Mouse (Mus musculus) stomach, postnatal 0 days (tissue): ENCODE data around the gene Rnf166.

Experiments
- CTCF ChIP-seq: IDR thresholded peaks from 2 replicates; pipeline ENCODE4 v1.5.1; 2016; ENCODE audit warnings: antibody characterized with exemption, low read depth, mild to moderate bottlenecking, moderate library complexity
- EP300 ChIP-seq: optimal IDR thresholded peaks from 2 replicates; pipeline ENCODE3; 2016; ENCODE audit warnings: antibody characterized with exemption

DNA sequence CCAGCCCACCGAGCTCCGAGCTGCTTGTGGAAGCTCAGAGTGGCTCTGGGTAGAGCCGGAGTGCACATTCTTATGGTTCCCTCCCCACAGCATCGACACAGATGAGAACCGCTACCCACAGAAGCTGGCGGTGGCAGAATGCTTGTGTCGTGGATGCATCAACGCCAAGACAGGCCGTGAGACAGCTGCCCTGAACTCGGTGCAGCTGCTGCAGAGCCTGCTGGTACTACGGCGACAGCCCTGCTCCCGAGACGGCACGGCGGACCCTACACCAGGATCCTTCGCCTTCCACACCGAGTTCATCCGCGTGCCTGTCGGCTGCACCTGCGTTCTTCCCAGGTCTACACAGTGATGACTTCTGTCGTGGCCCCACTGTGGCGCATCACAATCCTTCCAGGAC is 52.6 kb downstream of the Rnf166 start:
- TF ChIP-seq EP300 (no peak), CTCF (no peak)
